Mouse (Mus musculus): ENCODE measurements around the gene Pold4.

Gene Pold4

GRCm38 (mm10) chr19:4204889-4205288 lies 26.8 kb upstream of the Pold4 start:
- no peak for DNase-seq (ENCODE audit: low spot score)

GRCm38 (mm10) chr19:4206971-4207370 lies 24.7 kb upstream of the Pold4 start:
- DNase-seq (ENCODE audit: low spot score): no peak

- DNase-seq (ENCODE audit: low spot score): no peak
Measured at GRCm38 (mm10) chr19:4208563-4208962, 23.1 kb upstream of the Pold4 start.

- no peak for DNase-seq (ENCODE audit: low spot score)
Measured at GRCm38 (mm10) chr19:4211891-4212588, 19.7 kb upstream of the Pold4 start.

DNA sequence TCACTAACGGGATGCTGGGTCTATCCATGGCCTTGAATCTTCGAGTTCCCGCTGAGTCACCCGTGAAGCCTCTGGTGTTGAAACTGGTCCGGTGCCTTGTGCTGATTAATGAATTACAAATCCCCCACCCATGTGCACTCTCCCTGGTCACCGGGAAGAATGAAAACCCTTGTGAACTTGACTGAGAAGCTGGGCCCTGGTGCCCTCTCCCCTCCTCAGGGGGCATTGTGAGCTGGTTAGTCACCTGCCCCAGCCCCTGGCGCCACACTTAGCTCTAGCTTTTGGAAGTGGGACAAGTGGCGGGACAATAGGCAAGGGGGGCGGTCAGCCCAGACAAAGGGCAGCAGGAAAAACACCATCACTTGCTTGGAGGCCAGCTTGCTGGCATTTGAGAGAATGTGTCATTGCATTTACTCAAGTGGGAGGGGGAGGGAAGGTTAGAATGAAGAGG lies 18.1 kb upstream of the Pold4 start:
- DNase-seq (ENCODE audit: low spot score): no peak

GRCm38 (mm10) chr19:4214071-4214770 lies 17.5 kb upstream of the Pold4 start, which contains the start of the genes Clcf1 and AC109138.7:
Gene Clcf1 (plus strand): TSS chr19:4214238.
Gene AC109138.7 (plus strand): TSS chr19:4214357.
- DNase-seq (ENCODE audit: low spot score): no peak

- no peak for DNase-seq (ENCODE audit: low spot score)
Measured at GRCm38 (mm10) chr19:4214771-4215450, 16.8 kb upstream of the Pold4 start.

DNA sequence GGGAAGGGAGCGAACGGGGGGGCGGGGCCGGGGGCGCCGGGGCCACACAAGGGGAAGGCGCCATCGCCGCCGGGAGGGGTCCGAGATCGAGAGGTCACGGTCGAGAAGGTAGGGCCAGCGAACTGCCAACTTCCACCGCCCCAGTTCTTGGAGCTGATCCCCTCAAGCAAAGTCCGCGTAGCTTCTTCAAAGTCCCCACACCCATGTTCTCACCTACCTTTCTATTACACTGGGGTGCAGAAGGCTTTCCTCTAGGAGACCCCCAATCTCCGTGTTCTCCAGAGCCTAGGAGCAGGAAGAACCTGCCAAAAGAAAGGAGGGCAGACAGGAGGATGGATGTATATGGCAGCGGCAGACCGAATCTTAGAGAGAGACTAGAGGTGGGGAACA lies 16.3 kb upstream of the Pold4 start:
- DNase-seq (ENCODE audit: low spot score): no peak

- no peak for DNase-seq (ENCODE audit: low spot score)
Measured at GRCm38 (mm10) chr19:4216041-4216685, 15.5 kb upstream of the Pold4 start.

- no peak for DNase-seq (ENCODE audit: low spot score)
Measured at GRCm38 (mm10) chr19:4217140-4217539, 14.6 kb upstream of the Pold4 start.

DNA sequence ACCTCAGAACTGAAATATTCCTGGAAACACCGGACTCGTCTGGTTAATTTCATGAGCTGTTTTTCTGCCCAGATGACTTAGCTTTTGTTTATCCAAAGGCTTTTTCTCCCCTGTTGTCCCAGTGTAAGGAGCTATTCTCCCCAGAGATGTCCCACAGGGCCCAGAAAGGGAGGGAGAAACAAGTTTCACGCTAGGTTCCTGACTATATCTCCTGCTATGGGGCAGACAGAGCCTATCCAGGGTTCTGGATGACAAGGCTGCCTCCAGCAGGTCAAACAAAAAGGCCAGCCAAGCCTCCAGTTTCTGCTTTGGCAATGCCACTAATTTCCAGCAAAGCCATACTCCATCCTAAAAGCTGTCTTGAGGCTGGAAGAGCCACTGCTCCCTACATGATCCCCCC lies 13.8 kb upstream of the Pold4 start:
- no peak for DNase-seq (ENCODE audit: low spot score)

- no peak for DNase-seq (ENCODE audit: low spot score)
Measured at GRCm38 (mm10) chr19:4218293-4218692, 13.4 kb upstream of the Pold4 start.

DNA sequence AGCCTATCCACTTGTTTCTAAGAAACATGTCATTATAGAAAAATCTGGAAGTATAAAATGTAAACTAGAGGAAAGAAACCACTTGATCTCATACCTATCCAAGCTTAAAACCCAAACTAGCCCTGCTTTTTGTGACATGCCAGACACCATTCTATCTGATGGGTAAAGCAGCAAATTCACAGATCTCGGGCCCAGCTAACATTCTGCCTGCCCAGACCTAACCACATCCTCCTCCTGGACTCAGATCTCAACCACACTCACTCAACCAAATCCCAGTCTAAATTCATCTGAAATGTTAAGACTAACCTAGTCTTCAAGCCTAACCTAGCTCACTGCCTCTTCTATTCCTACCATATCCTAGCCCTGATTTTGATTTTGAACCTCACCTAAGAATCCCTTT lies 12.9 kb upstream of the Pold4 start:
- no peak for DNase-seq (ENCODE audit: low spot score)

GRCm38 (mm10) chr19:4219943-4220342 lies 11.8 kb upstream of the Pold4 start:
- DNase-seq (ENCODE audit: low spot score): no peak

GRCm38 (mm10) chr19:4220416-4220815 lies 11.3 kb upstream of the Pold4 start:
- DNase-seq (ENCODE audit: low spot score): no peak

- no peak for DNase-seq (ENCODE audit: low spot score)
Measured at GRCm38 (mm10) chr19:4220957-4221743, 10.5 kb upstream of the Pold4 start.

- no peak for DNase-seq (ENCODE audit: low spot score)
Measured at GRCm38 (mm10) chr19:4222165-4222564, 9.5 kb upstream of the Pold4 start.

DNA sequence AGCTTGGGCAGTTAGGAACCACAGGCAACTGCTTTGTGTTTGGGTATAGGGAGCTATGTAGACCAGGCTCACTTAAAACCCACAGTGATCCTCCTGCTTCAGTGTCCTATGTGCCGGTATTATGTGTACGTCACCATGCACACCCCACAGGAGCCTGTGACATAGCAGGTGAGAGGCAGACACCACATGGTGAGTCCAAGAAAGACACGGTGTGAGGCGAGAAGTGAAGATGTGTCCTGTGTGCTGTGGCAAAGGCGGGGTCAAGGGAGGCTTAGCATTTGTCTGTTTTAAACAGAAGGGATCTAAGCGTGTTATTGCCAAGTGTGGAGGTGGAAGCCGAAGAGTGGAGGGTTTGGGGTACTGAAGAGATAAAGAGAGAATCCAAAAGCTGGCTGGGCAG lies 4.9 kb upstream of the Pold4 start:
- DNase-seq (ENCODE audit: low spot score): no peak

DNA sequence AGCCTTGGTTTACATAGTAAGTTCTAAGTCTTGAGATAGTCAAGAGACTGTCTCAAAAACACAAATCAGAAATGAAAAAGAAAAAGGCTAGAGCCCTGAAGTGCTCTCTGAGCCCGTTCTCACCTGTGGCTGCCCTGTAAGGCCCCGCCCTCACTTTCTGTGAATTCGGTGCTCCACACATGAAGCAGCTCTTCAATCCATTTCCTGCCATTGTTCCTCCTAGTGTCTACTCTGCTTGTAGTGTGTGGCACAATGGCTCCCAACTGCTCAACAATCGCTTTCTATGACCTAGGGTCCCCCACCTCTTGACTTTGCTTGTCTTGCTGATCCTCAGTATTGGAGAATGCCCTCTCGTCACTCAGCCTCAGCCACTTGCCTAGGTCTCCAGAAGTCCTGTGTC lies 4.3 kb upstream of the Pold4 start:
- DNase-seq (ENCODE audit: low spot score): no peak

- no peak for DNase-seq (ENCODE audit: low spot score)
Measured at GRCm38 (mm10) chr19:4227894-4228678, 3.6 kb upstream of the Pold4 start.

- DNase-seq (ENCODE audit: low spot score): no peak
Measured at GRCm38 (mm10) chr19:4228891-4229290, 2.8 kb upstream of the Pold4 start.
